Mouse (Mus musculus) C2C12 (cell line): ENCODE measurements around the gene Pard3.

ENCODE experiments used
- CEBPB ChIP-seq: IDR thresholded peaks from one replicate; pipeline ENCODE4 v1.6.1; 2011; ENCODE audit warnings: low read depth, mild to moderate bottlenecking, control low read depth, moderate library complexity
- CTCF ChIP-seq: IDR thresholded peaks from one replicate; pipeline ENCODE4 v1.5.1; 2011; ENCODE audit not compliant: control insufficient read depth, insufficient read depth, insufficient read length
- MAX ChIP-seq: IDR thresholded peaks from one replicate; pipeline ENCODE4 v1.6.1; 2011; ENCODE audit warnings: mild to moderate bottlenecking, control low read depth
- MYOG ChIP-seq: IDR thresholded peaks from one replicate; pipeline ENCODE4 v1.6.1; 2011; ENCODE audit not compliant: control insufficient read depth, insufficient read length; ENCODE audit errors: extremely low read depth
- USF1 ChIP-seq: IDR thresholded peaks from one replicate; pipeline ENCODE4 v1.6.1; 2011; ENCODE audit warnings: low read depth, mild to moderate bottlenecking, control low read depth, moderate library complexity

DNA sequence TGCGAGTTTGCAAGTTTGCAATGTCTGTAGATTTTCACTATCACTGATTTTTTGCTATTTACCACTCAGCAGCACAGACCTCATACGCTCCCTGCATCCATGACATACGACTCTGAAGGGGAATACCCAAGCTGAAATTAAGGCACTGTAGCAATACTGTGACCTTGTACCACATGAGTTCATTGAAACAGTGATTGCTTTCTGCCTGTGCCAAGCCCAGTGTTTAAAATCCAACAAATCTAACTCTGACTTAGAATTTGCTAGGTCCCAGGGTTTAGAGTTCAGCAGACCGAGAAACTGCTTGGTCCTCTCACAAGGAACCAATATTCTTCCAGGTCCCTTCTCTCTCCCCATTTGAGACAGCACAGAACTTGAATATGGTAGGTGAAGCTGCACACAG is 26.7 kb downstream of the Pard3 start:
- TF ChIP-seq CTCF (no peak), MAX (no peak), USF1 (no peak), CEBPB (no peak), MYOG (no peak)
